Mouse (Mus musculus): ENCODE data around the gene Pelo.

DNA sequence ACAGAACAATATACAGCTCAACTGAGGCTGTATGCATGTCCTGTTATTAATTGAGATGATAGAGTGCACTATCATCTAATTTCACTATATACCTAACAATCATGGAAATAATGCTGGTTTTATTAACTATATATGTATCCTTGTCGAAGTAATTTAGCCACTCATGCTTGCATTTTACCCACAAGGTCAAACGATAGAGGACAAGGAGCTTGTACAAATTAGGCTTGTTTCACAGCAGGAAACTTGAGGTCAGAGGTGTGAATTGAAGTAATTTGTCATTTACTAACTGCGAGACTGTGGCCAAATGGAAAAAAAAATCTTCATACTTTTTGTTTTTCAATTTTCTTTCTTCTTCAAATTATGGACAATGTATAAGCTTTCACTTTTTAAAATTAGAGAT, 8.2 kb upstream of the Pelo start:
- TF ChIP-seq GATA1 (IDR thresholded peaks at IDR 0.05; ENCODE audit: borderline replicate concordance, low read length) (no peak), FLI1 (IDR thresholded peaks at IDR 0.05; ENCODE audit: low read length) (no peak)
